Comparison of ENCODE assay signal across 13 mouse cellular contexts in genomic region chr3:142417996-142418395, GRCm38 (mm10).
"Had no signal": no experiment of that assay in that cellular context is flagged by ENCODE, and none has a peak within 500 bp of the region (broad histone marks: within the 10 kb centered on the region; RNA-seq: fewer than 3 reads in every experiment).

No protein-coding gene starts in this region.

- DNase-seq: lung, adult 18-20 months; lung, embryonic 14.5 days; lung, postnatal 10 days; lung, postnatal 4 days; midbrain, embryonic 14.5 days; retina, postnatal 1 day; right cerebral cortex, adult 18-20 months; right cerebral cortex, postnatal 25 days; right cerebral cortex, postnatal 4 days; spleen, adult 18-20 months; thymus, adult 18-20 months; thymus, postnatal 14 days; thymus, postnatal 36 days had no signal
